ENCODE assay signal across 8 mouse cellular contexts in the genomic region with DNA sequence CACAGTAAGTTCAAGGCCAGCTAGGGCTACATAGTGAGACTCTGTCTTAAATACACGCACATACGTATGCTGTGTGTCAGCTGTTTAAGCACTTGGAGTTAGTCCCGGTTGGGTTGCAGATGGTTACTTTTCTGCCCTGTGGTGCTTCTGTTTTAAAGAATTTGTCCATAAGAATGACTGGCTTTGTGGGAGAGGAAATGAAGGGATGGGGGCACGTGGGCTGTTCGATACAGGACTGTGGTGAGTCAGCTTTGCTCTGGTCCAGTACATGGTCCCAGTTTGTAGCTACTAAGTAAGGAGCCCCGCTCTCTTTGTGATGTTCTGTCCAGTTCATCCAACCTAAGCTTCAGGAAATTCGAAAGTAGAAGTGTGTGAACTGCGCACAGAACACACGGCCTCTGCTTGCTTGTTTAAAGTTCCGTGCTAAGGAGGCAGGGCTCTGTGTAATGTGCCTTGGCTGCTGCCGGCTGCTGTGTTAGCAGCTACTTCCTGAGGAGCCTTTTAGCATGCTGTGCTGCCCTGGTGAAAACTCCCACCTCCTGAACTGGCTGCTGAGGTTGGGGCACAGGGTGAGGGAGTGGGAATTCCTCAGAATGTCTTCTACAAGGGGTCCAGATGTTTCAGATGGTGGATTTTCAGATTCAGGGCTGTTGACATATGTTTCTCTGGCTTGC. TPM values are rescaled to one million over a fixed set of nuclear protein-coding genes. Genes with fewer than 3 reads are reported as not detected.
DNase-seq lines count a peak whose midpoint lies in the region; ATAC-seq lines count a peak whose summit lies in the region.

No protein-coding gene starts in this region.

- H3K4me1 ChIP-seq in heart, embryonic 15.5 days (replicated peaks), result peaks cover 57% of the 10 kb centered on the region
- H3K4me1 ChIP-seq in neural tube, embryonic 14.5 days (ENCODE audit: control insufficient read depth, insufficient read depth, low read length), result peaks cover 28% of the 10 kb centered on the region; the same call in 1 of the 2 replicates

- H3K4me2 ChIP-seq in heart, embryonic 15.5 days, result peak overlapping the region; percentile 9; the same call in 1 of the 2 replicates
- no peak overlapping the region for H3K4me2 ChIP-seq in neural tube, embryonic 14.5 days (ENCODE audit: low read depth, low read length)

- intact Hi-C loops in left cerebral cortex, postnatal 14 days (cut with DNase I), result loop anchor here (5.0 kb wide), 2 partner anchors 145 to 320 kb away; no protein-coding TSS in a partner anchor

- no peaks in the 10 kb centered on the region for H3K36me3 ChIP-seq in heart, embryonic 15.5 days
- no peaks in the 10 kb centered on the region for H3K36me3 ChIP-seq in neural tube, embryonic 14.5 days (ENCODE audit: control insufficient read depth, insufficient read depth, low read length)

- no peak overlapping the region for H3K4me3 ChIP-seq in heart, embryonic 15.5 days
- H3K4me3 ChIP-seq in neural tube, embryonic 14.5 days (ENCODE audit: low read depth, low read length), result no peak overlapping the region

- 0 out of 2 replicates have a peak overlapping the region, but pooled peaks have one; percentile 1 for H3K27ac ChIP-seq in heart, embryonic 15.5 days
- H3K27ac ChIP-seq in neural tube, embryonic 14.5 days (ENCODE audit: low read depth, low read length), result no peak overlapping the region

- 0 out of 2 replicates have a peak, but pooled peaks have one; percentile 33 for ATAC-seq in heart, embryonic 15.5 days (replicated peaks; ENCODE audit: insufficient number of reproducible peaks, insufficient read depth, low FRiP score, low read depth)
- ATAC-seq in neural tube, embryonic 14.5 days (ENCODE audit: low read depth), result peak; percentile 24; the same call in 1 of the 2 replicates

- H3K9ac ChIP-seq in heart, embryonic 15.5 days, result no peak overlapping the region
- H3K9ac ChIP-seq in neural tube, embryonic 14.5 days (replicated peaks; ENCODE audit: low read depth, low read length), result no peak overlapping the region

- DNase-seq in heart, adult 8-10 months (ENCODE audit: low spot score), result no peak
- peak; percentile 65 for DNase-seq in Muller cell, postnatal 12 days (ENCODE audit: inconsistent ontology term)
- peak; percentile 47 for DNase-seq in kidney, postnatal 10 days
- no peak for DNase-seq in left cerebral cortex, postnatal 14 days (ENCODE audit: low spot score in 2 of 2)
- DNase-seq in right cerebral cortex, postnatal 4 days, result no peak
- no peak for DNase-seq in frontal cortex, postnatal 10 days (ENCODE audit: low spot score in 2 of 2)

- no peaks in the 10 kb centered on the region for H3K27me3 ChIP-seq in heart, embryonic 15.5 days
- no peaks in the 10 kb centered on the region for H3K27me3 ChIP-seq in neural tube, embryonic 14.5 days (ENCODE audit: control insufficient read depth, insufficient read depth, low read length)

- no peaks in the 10 kb centered on the region for H3K9me3 ChIP-seq in heart, embryonic 15.5 days (replicated peaks)
- H3K9me3 ChIP-seq in neural tube, embryonic 14.5 days (ENCODE audit: control insufficient read depth, low read length), result no peaks in the 10 kb centered on the region

- WGBS in heart, embryonic 15.5 days, result 36% methylated on average over 11 of the region's 11 CpGs
- 47% methylated on average over 11 of the region's 11 CpGs for WGBS in neural tube, embryonic 14.5 days

RNA-seq across cellular contexts. Expression of a gene that starts 31.5 kb away (rescaled TPM):
- 6.1 and 8.2 TPM in 2 replicates for polyA plus RNA-seq in heart, embryonic 15.5 days (2015; fragmentation: Nextera tagmentation; extraction: Ambion mirVana)
- 10 to 100 TPM; 22.2 to 35.0 (median 32.5) TPM for total RNA-seq in heart, adult 8-10 months (2022)
- polyA plus RNA-seq in neural tube, embryonic 14.5 days (2014; fragmentation: Nextera tagmentation; extraction: Ambion mirVana), result 18.6 and 18.7 TPM in 2 replicates
- total RNA-seq in left cerebral cortex, postnatal 14 days (2021), result 10 to 100 TPM; 78.0 to 88.1 TPM

Comparison
In these comparisons a context has a peak if more than half of its experiments do, and no peak if none do; other contexts are left out.
1. DNase-seq: peak in Muller cell, postnatal 12 days (single experiment) and kidney, postnatal 10 days (single experiment); none in heart, adult 8-10 months (single experiment), left cerebral cortex, postnatal 14 days (0 of 2), right cerebral cortex, postnatal 4 days (single experiment) and frontal cortex, postnatal 10 days (0 of 2).